Mouse (Mus musculus) gastrocnemius, postnatal 36 days (tissue): ENCODE data around the gene Ell. TPM values are rescaled to one million over a fixed set of nuclear protein-coding genes. Genes with fewer than 3 reads are reported as not detected.

ENCODE experiments used
- DNase-seq, 2 experiments: peaks; one replicate each; pipeline ENCODE4 v3.0.0; 2022
- intact Hi-C: fragments of 180-260 bp; cut with DNase I; formaldehyde crosslinking; loops from one replicate; pipeline ENCODE4 v1.15.1; 2025
- total RNA-seq, 2 experiments: library from RNA; stranded (reverse); gene quantifications; 2 replicates each; pipeline ENCODE4 v1.2.3; 2021

Ell gene
- total RNA-seq, 2 experiments from 2014 or later, result 9.6 to 10.5 TPM

DNA sequence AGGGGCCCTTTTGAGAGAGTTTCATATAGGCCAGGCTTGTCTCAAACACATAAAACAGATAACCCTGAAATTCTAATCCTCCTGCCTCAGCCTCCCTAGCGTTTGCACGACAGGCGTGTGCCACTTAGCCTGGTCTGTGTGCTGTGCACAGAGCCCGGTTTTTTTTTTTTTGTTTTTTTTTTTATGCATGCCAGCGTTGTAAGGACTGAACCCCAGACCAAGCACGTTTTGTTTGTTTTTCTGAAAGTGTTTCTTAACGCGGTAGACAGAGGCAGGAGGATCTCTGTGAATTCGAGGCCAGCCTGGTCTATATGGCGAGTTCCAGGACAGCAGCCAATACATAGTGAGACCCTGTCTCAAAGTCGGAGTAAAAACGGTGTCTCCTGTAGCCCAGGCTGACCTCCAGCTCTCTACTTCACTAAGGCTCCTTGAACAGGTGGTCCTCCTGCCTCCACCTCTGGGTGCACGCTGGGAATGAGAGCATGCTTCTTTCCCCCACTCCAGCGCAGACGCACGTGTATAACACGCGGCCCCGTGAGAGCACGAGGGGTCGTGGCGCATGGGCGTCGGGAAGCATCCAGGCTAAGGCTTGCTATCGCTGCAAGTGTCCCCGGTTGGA lies 69.6 kb downstream of the Ell start, which contains the start of gene Ssbp4:
TSS of gene Ssbp4 (minus strand) at position 124 of the 619 bp plus-strand sequence.
- no peak for DNase-seq
- intact Hi-C loops, result no loop called here

GRCm38 (mm10) chr8:70609368-70609848 lies 70.2 kb downstream of the Ell start:
- DNase-seq, result peak; percentile 84 to 88
- intact Hi-C loops, result no loop called here

DNA sequence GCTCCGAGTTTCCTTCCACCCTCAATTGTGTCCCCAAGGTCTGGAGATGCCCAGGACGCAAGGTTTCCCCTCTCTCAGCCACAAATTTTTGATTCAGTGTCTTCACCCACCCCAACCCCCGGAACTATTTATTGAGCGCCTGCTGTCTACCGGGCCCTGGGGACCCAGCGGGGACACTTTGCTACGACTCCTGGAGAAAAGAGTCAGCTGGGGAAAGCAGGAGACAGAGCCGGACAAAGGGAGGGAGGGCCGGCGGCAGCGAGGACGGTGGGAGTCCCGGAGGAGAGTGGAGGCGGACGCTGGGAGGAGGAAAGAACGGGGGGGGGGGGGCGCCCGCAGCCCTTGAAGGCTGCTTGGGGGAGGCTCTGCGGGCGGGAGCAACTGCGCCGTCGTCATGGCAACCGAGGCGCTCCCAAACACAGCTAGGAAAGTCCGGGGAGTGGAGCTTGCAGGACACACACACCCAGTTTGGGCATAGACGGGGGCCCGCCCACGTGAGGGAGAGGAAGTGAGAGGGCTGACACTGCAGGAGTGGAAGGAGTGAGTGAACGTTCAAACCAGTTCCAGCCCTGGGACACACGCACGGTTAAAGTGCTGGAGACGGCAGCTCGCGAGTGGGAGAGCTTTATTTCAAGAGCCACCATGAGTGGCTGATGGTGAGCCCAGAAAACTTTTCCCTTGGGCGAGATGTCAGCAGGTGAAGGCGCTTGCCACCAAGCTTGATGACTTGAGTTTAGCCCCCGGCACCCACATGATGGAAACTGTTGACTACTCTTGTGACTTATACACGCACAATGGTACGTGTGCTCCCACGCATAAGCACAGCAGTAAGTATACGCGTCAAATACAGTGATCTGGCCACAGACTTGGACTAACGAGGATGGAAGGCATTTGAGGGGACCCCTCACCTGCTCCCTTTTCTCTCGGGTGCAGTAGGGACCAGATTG lies 70.9 kb downstream of the Ell start:
- intact Hi-C loops, result no loop called here
- DNase-seq, result peak; percentile 79 to 92

- intact Hi-C loops, result no loop called here
- DNase-seq, result peak; percentile 85 to 89
Measured at GRCm38 (mm10) chr8:70610796-70611771, 71.8 kb downstream of the Ell start.

DNA sequence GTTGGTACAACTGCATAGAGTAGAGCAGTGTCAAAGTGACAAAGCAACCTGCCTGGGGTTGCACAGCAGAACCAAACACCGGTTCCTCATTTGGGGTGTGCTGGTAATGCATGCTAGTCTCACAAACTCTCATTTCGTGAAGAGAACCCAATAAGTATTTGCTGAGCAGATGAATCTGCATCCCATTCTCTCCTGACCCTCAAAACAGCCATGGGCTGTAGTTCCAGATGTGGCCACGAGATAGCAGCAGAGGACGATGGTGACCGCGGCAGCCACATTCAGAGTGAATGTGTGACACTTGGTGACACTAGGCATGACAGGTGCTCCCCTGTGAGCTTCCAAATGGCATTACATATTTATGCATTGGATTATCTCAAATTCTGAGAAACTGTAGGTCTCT lies 72.6 kb downstream of the Ell start:
- peak; percentile 84 to 91 for DNase-seq
- intact Hi-C loops, result no loop called here

- intact Hi-C loops, result no loop called here
- DNase-seq, result no peak
Measured at GRCm38 (mm10) chr8:70613763-70614162, 74.5 kb downstream of the Ell start.

- intact Hi-C loops, result no loop called here
Measured at GRCm38 (mm10) chr8:70614469-70614868, 75.2 kb downstream of the Ell start.

GRCm38 (mm10) chr8:70615281-70615680 lies 76.0 kb downstream of the Ell start:
- intact Hi-C loops, result loop anchor here (5.0 kb wide), 1 partner anchor 37 kb away; no protein-coding TSS in a partner anchor
- DNase-seq, result no peak

More at GRCm38 (mm10) chr8:70614469-70614868, 75.2 kb downstream of the Ell start:
- no peak for DNase-seq

GRCm38 (mm10) chr8:70615894-70616293 lies 76.6 kb downstream of the Ell start, which contains the start of gene Lrrc25:
Gene Lrrc25 (plus strand): TSS chr8:70616155.
- DNase-seq, result no peak
- intact Hi-C loops, result loop anchor here (5.0 kb wide), 1 partner anchor 36 kb away; no protein-coding TSS in a partner anchor

DNA sequence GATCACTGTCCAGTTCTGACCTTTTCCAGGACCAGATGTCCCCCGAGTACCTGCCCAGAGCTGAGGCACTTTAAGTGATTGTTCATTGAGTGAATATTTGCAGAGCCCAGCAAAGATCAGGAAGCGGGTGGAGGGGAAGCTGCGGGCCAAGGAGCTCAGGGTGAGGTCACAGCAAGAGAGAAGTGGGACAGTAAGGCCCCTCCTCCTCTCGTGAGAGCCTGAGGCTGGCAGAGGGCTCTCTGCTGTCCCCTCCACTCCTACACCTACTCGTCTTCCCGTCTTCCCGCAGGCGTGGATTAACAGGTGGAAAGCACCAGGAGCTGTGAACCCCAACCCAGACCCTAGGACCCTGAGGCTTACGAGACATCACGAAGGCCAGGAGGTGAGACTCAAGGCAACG lies 77.4 kb downstream of the Ell start:
- intact Hi-C loops, result loop anchor here (5.0 kb wide), 1 partner anchor 36 kb away; no protein-coding TSS in a partner anchor
- no peak for DNase-seq

- intact Hi-C loops, result loop anchor here (5.0 kb wide), 1 partner anchor 34 kb away; no protein-coding TSS in a partner anchor
- no peak for DNase-seq
Measured at GRCm38 (mm10) chr8:70617985-70618384, 78.7 kb downstream of the Ell start.

DNA sequence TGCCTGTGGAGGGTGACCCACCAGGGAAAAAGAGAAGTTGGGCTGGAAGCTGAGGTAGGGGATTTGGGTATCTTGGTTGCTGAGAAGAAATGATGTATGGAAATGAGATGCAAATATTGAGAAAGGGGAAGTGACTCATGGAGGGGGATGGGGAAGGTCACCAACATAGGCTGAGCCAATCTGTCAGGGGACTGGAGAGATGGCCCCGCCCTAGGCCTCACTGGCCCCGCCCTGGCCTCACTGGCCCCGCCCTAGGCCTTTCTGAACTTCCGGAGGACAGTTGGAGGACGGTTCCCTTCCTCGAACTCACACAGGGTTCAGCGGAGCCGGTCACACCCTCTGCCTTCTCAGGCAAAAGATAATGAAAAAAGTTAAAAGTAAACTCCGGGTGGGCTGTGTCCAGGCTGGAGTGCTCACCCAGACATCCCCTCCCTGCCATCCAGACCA lies 79.7 kb downstream of the Ell start:
- intact Hi-C loops, result loop anchor here (5.0 kb wide), 1 partner anchor 33 kb away; no protein-coding TSS in a partner anchor
- DNase-seq, result peak in 1 of 2 experiments; percentile 43

DNA sequence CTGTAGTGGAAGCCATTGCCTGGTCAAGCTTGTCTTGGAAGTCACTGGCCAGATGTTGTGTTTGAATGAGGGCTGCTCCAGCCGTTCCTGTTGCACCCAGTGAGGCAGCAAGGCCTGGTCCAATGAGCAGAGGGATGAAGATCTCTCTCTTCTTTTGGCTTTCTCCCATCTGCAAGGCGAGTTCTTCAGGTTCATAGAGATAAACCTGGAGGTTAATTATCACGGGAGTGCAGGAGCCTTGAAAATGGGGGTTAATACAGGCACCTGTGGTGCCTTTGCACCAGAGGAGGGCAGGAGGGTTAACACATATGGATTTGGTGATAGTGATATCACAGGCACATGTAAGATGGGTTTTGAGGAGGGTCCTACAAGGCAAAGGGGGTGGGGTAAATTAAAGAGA lies 83.0 kb downstream of the Ell start:
- DNase-seq, result no peak
- intact Hi-C loops, result no loop called here

GRCm38 (mm10) chr8:70625104-70625503 lies 85.8 kb downstream of the Ell start:
- intact Hi-C loops, result no loop called here
- DNase-seq, result peak in 1 of 2 experiments; percentile 65

DNA sequence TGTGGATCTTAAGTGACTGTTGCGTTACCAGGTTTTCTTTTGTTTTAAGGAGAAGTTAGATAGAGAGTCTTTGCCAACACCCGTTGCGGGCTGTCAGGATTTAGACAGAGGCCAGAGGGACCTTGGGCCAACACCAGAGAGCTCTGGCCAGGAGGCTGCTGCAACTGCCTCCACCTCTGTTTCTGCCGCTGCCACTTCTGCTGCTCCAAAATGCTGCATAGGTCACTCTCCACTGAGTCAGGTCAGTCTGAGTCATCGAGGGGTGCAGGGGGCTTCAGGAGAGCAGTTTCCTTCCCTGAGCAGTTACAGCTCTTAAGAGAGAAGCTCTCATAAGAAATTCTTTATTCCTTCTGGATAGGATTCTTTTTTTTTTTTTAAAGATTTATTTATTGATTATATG lies 87.8 kb downstream of the Ell start:
- intact Hi-C loops, result no loop called here
- DNase-seq, result no peak

GRCm38 (mm10) chr8:70628986-70629490 lies 89.8 kb downstream of the Ell start:
- intact Hi-C loops, result loop anchor here (2.0 kb wide), 1 partner anchor 24 kb away; no protein-coding TSS in a partner anchor
- no peak for DNase-seq

DNA sequence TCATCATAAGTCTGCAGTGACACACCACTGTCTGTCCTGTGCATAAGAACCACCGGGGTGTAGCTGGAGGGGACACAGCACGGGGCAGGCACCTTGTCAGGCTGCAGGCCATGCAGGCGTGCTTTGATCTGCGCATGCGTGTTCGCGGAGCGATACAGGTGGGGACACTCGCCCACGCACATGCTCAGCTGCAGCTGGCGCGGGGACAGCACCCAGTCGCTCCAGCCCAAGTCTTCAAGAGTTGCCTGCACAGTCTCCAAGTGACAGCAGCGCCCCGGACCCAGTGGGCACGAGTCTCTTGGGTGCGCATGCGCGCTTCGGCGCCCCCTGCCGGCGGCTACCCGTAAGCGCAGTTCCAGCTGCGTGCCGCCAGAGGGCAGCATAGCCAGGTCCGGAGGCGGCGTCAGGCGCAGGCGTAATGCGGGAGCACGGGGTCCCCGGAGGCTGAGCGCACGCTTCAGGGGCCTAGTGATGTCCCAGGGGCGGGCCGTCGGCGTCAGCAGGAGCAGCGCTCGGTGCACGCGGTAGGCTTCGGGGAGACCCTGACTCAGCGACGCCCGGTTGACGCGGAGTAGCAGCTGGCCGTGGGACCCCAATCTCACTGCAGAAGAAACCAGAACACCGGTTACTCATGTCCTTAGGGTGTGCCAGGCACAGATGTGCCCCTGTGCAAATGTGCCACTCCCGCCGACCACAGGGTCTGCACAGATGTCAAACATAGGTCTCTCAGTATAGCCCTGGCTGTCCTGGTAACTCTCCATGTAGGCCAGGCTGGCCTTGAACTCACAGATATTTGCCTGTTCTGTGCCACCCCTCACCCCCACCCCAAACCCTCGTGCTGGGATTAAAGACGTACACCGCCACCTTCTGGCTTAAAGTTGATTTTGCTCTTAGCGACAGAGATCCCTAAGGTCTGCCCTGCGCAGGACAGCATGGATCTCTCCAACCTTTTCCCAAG lies 90.6 kb downstream of the Ell start:
- DNase-seq, result peak; percentile 75 to 92
- intact Hi-C loops, result loop anchor here (2.0 to 5.0 kb wide), 2 partner anchors 23 to 72 kb away; partner anchors contain the start of gene Iqcn
